Mouse (Mus musculus) spleen, postnatal 14 days (tissue): ENCODE data around the gene Il23a.
A peak's percentile ranks its signal among the peaks of the same experiment; 100 is the strongest.
"Not testable (repeated sequence)": the region's sequence is repeated elsewhere in the genome, so short reads cannot be mapped to it uniquely, and the experiment has no call there.

Experiments
- DNase-seq, 2 experiments: peaks; one replicate each; pipeline ENCODE4 v3.0.0; 2021 to 2022; ENCODE audit warnings: low spot score in 2 of 2

The Il23a gene

DNA sequence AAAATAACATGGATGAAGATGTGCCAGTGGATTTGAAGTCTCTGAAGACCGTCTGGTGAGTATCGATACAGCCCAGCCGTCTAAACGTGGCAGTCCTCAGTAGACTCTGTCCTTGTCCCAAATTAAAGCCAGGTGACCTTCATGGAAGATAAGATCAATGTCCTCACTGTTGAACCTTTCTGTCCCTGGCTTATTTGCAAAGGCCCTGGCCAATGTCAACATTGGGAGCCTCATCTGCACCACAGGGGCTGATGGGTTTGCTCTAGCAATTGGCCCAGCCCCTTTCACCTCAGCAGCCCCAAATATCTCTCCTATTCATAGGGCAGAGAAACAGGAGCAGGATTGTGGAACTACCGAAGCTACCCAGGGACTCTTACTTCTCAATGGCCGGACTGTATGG is 30.2 kb downstream of the Il23a start, which contains the start of gene Apof:
Gene Apof (plus strand): TSS at position 301 of the 400 bp plus-strand sequence.
- DNase-seq: no peak

GRCm38 (mm10) chr10:128263393-128264310 is 34.9 kb downstream of the Il23a start:
- no peak for DNase-seq

GRCm38 (mm10) chr10:128262300-128262699 is 36.3 kb downstream of the Il23a start:
- DNase-seq: no peak

GRCm38 (mm10) chr10:128260376-128260775 is 38.2 kb downstream of the Il23a start:
- DNase-seq: not testable (repeated sequence)

- no peak for DNase-seq
These were observed 38.6 kb downstream of the Il23a start for GRCm38 (mm10) chr10:128259946-128260345.

DNA sequence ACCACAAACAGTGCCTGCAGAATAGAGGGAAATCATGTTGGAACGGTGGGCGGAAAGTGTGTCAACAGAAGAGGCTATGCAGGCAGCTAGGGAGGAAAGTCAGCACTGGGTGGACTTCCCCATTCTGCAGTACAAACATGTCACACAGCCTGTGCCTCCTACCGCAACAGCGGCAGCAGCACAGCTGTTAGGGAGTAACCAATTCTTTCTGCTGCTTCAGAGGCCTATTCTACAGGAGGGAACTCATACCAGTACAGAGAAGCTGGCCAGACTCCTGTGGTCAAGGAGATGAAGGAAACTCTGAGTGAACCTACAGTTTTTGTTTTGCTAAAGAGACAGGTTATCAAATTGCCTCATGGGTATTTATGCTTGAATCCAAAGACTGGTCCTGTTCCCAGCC is 39.6 kb downstream of the Il23a start:
- DNase-seq: peak in 1 of 2 experiments; percentile 32

GRCm38 (mm10) chr10:128256328-128256727 is 42.2 kb downstream of the Il23a start:
- no peak for DNase-seq

- no peak for DNase-seq
These were observed 42.6 kb downstream of the Il23a start for GRCm38 (mm10) chr10:128255925-128256324.

- no peak for DNase-seq
These were observed 44.8 kb downstream of the Il23a start, which contains the start of gene Apon for GRCm38 (mm10) chr10:128253677-128254255. TSS of gene Apon (plus strand) at chr10:128254096.

GRCm38 (mm10) chr10:128250565-128250964 is 48.0 kb downstream of the Il23a start:
- no peak for DNase-seq

DNA sequence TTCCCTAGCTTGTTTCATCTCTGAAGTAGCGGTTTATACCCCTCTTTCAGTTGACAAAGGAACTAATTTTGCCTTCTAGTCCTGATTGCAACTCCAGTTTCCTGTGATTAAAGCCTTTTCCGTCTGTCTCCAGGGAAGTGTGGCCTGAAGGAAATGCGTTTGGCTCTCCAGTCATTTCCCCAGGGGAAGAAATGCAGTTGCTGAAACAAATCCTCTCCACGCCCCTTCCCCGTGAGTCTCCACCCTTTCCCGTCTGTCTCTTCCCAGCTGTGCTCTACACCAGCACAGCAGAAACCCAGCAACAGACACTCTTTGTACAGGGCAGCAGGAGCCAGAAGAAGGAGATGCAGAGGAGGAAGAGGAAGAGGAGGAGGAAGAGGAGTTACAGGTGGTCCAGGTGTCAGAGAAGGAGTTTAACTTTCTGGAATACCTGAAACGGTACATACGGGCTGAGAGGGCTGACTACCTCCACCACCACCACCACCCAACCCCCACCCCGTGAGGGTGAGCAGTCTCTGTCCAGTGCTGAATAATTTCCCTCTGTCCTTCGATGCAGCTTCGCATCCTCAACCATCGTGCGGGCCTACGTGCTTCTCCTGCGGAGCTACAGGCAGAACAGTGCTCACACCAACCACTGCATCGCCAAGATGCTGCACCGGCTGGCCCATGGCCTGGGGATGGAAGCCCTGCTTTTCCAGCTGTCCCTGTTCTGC is 51.4 kb downstream of the Il23a start:
- DNase-seq: no peak
